Mouse (Mus musculus) myocyte (in vitro differentiated cells): ENCODE measurements around the gene Mitf.

Source experiments
- CEBPB ChIP-seq: IDR thresholded peaks from 2 replicates; pipeline ENCODE4 v1.6.1; 2011; ENCODE audit warnings: mild to moderate bottlenecking, moderate library complexity; ENCODE audit not compliant: poor library complexity, insufficient read depth, severe bottlenecking
- E2F4 ChIP-seq: IDR thresholded peaks from one replicate; pipeline ENCODE4 v1.6.1; 2011; ENCODE audit warnings: mild to moderate bottlenecking, control low read depth, moderate library complexity; ENCODE audit not compliant: insufficient read depth
- MAX ChIP-seq: IDR thresholded peaks from one replicate; pipeline ENCODE4 v1.6.1; 2011; ENCODE audit warnings: low read depth, mild to moderate bottlenecking, control low read depth
- MYOD1 ChIP-seq, 3 experiments: IDR thresholded peaks; one replicate each; pipeline ENCODE4 v1.6.1; 2011; ENCODE audit warnings: control low read depth in 2 of 3, low read depth in 2 of 3, mild to moderate bottlenecking in 2 of 3, moderate library complexity in 1 of 3; ENCODE audit not compliant: insufficient read length in 2 of 3, control insufficient read depth in 1 of 3
- MYOG ChIP-seq, 3 experiments: IDR thresholded peaks; one replicate each; pipeline ENCODE4 v1.6.1; 2011; ENCODE audit warnings: control low read depth in 2 of 3, low read depth in 2 of 3, mild to moderate bottlenecking in 2 of 3; ENCODE audit not compliant: insufficient read length in 2 of 3, control insufficient read depth in 1 of 3, insufficient read depth in 1 of 3
- POLR2A ChIP-seq: IDR thresholded peaks from one replicate; pipeline ENCODE4 v1.6.1; 2011; ENCODE audit warnings: low read depth, mild to moderate bottlenecking, control low read depth, moderate library complexity; ENCODE audit not compliant: insufficient read length
- POLR2AphosphoS2 ChIP-seq: IDR thresholded peaks from one replicate; pipeline ENCODE4 v1.6.1; 2011; ENCODE audit warnings: low read depth, control low read depth; ENCODE audit not compliant: insufficient read length
- REST ChIP-seq: IDR thresholded peaks from one replicate; pipeline ENCODE4 v1.6.1; 2011; ENCODE audit warnings: mild to moderate bottlenecking, control low read depth, moderate library complexity; ENCODE audit not compliant: insufficient read depth, insufficient read length
- SRF ChIP-seq: IDR thresholded peaks from one replicate; pipeline ENCODE4 v1.6.1; 2011; ENCODE audit warnings: low read depth; ENCODE audit not compliant: control insufficient read depth, insufficient read length
- TCF12 ChIP-seq: IDR thresholded peaks from one replicate; pipeline ENCODE4 v1.6.1; 2011; ENCODE audit warnings: mild to moderate bottlenecking, control low read depth; ENCODE audit not compliant: poor library complexity, insufficient read depth, severe bottlenecking
- USF1 ChIP-seq: IDR thresholded peaks from one replicate; pipeline ENCODE4 v1.6.1; 2011; ENCODE audit warnings: low read depth, mild to moderate bottlenecking, control low read depth, moderate library complexity

GRCm38 (mm10) chr6:97795175-97795574 is 11.7 kb upstream of the Mitf start:
- TF ChIP-seq POLR2A, result no peak
- TF ChIP-seq POLR2AphosphoS2, result no peak
- no peak for TF ChIP-seq MAX
- TF ChIP-seq E2F4, result no peak
- TF ChIP-seq USF1, result no peak
- TF ChIP-seq MYOD1 (IDR thresholded peaks at IDR 0.05; ENCODE audit: control insufficient read depth in 1 of 3, insufficient read length in 2 of 3, low read depth in 2 of 3), result no peak
- no peak for TF ChIP-seq REST
- no peak for TF ChIP-seq TCF12
- no peak for TF ChIP-seq CEBPB
- no peak for TF ChIP-seq SRF
- no peak for TF ChIP-seq MYOG (IDR thresholded peaks at IDR 0.05; ENCODE audit: control insufficient read depth in 1 of 3, insufficient read depth in 1 of 3, insufficient read length in 2 of 3, low read depth in 2 of 3)
